Mouse (Mus musculus): ENCODE data around the gene H2-Eb2. TPM values are rescaled to one million over a fixed set of nuclear protein-coding genes. Genes with fewer than 3 reads are reported as not detected.

Gene H2-Eb2
- total and polyA plus RNA-seq, 2 experiments from 2014 or later, result not detected

- no peak overlapping the region for H3K9ac ChIP-seq (replicated peaks; ENCODE audit: low read depth, low read length)
- H3K9me3 ChIP-seq (replicated peaks; ENCODE audit: control insufficient read depth, low read length), result no peaks in the 10 kb centered on the region
- H3K36me3 ChIP-seq (replicated peaks; ENCODE audit: control insufficient read depth, insufficient read depth, low read length), result no peaks in the 10 kb centered on the region
- ATAC-seq (ENCODE audit: insufficient read depth, low read depth) (no peak), DNase-seq (ENCODE audit: low spot score) (no peak)
- H3K27me3 ChIP-seq (ENCODE audit: control insufficient read depth, insufficient read depth, low read length), result peaks cover 9% of the 10 kb centered on the region; the same call in 1 of the 2 replicates
- 65% methylated on average over 4 of the region's 4 CpGs for WGBS
- H3K4me1 ChIP-seq (ENCODE audit: control insufficient read depth, insufficient read depth), result no peaks in the 10 kb centered on the region
- no peak for TF ChIP-seq EP300 (IDR thresholded peaks at IDR 0.05; ENCODE audit: low read depth)
- TF ChIP-seq CTCF (IDR thresholded peaks at IDR 0.05; ENCODE audit: low read depth), result no peak
- no peak overlapping the region for H3K4me2 ChIP-seq (ENCODE audit: low read depth, low read length)
- H3K4me3 ChIP-seq (ENCODE audit: low read depth, low read length), result no peak overlapping the region
- no peak overlapping the region for H3K27ac ChIP-seq (ENCODE audit: low read depth)
Measured at GRCm38 (mm10) chr17:34294249-34294648, 31.2 kb upstream of the H2-Eb2 start.

GRCm38 (mm10) chr17:34295307-34295706 lies 30.2 kb upstream of the H2-Eb2 start:
- no peaks in the 10 kb centered on the region for H3K9me3 ChIP-seq (replicated peaks; ENCODE audit: control insufficient read depth, low read length)
- no peaks in the 10 kb centered on the region for H3K36me3 ChIP-seq (replicated peaks; ENCODE audit: control insufficient read depth, insufficient read depth, low read length)
- no peaks in the 10 kb centered on the region for H3K4me1 ChIP-seq (ENCODE audit: control insufficient read depth, insufficient read depth)
- H3K9ac ChIP-seq (replicated peaks; ENCODE audit: low read depth, low read length), result no peak overlapping the region
- DNase-seq (ENCODE audit: low spot score) (no peak), ATAC-seq (ENCODE audit: insufficient read depth, low read depth) (no peak)
- no peak overlapping the region for H3K27ac ChIP-seq (ENCODE audit: low read depth)
- peaks cover 9% of the 10 kb centered on the region; the same call in 1 of the 2 replicates for H3K27me3 ChIP-seq (ENCODE audit: control insufficient read depth, insufficient read depth, low read length)
- no peak overlapping the region for H3K4me2 ChIP-seq (ENCODE audit: low read depth, low read length)
- H3K4me3 ChIP-seq (ENCODE audit: low read depth, low read length), result no peak overlapping the region
- no peak for TF ChIP-seq CTCF (IDR thresholded peaks at IDR 0.05; ENCODE audit: low read depth)
- no peak for TF ChIP-seq EP300 (IDR thresholded peaks at IDR 0.05; ENCODE audit: low read depth)

- TF ChIP-seq CTCF (IDR thresholded peaks at IDR 0.05; ENCODE audit: low read depth) (no peak), EP300 (IDR thresholded peaks at IDR 0.05; ENCODE audit: low read depth) (no peak)
- Histone ChIP-seq H3K4me2 (ENCODE audit: low read depth, low read length) (peak overlapping the region; percentile 43), H3K27ac (ENCODE audit: low read depth) (no peak overlapping the region), H3K36me3 (replicated peaks; ENCODE audit: control insufficient read depth, insufficient read depth, low read length) (no peaks in the 10 kb centered on the region), H3K4me3 (ENCODE audit: low read depth, low read length) (peak overlapping the region; percentile 20; the same call in 1 of the 2 replicates), H3K9me3 (replicated peaks; ENCODE audit: control insufficient read depth, low read length) (no peaks in the 10 kb centered on the region), H3K9ac (replicated peaks; ENCODE audit: low read depth, low read length) (no peak overlapping the region), H3K4me1 (ENCODE audit: control insufficient read depth, insufficient read depth) (no peaks in the 10 kb centered on the region), H3K27me3 (ENCODE audit: control insufficient read depth, insufficient read depth, low read length) (peaks cover 9% of the 10 kb centered on the region; the same call in 1 of the 2 replicates)
- WGBS, result 23% methylated on average over 23 of the region's 23 CpGs
- peak; percentile 60; the same call in 1 of the 2 replicates for ATAC-seq (ENCODE audit: insufficient read depth, low read depth)
- DNase-seq (ENCODE audit: low spot score), result peak; percentile 63
Measured at GRCm38 (mm10) chr17:34295891-34296794, 29.3 kb upstream of the H2-Eb2 start.

- no peak for ATAC-seq (ENCODE audit: insufficient read depth, low read depth)
- no peaks in the 10 kb centered on the region for H3K9me3 ChIP-seq (replicated peaks; ENCODE audit: control insufficient read depth, low read length)
- 64% methylated on average over 3 of the region's 3 CpGs for WGBS
- H3K36me3 ChIP-seq (replicated peaks; ENCODE audit: control insufficient read depth, insufficient read depth, low read length), result no peaks in the 10 kb centered on the region
- no peak for DNase-seq (ENCODE audit: low spot score)
- no peak overlapping the region for H3K27ac ChIP-seq (ENCODE audit: low read depth)
- no peak for TF ChIP-seq CTCF (IDR thresholded peaks at IDR 0.05; ENCODE audit: low read depth)
- TF ChIP-seq EP300 (IDR thresholded peaks at IDR 0.05; ENCODE audit: low read depth), result no peak
- no peaks in the 10 kb centered on the region for H3K4me1 ChIP-seq (ENCODE audit: control insufficient read depth, insufficient read depth)
- H3K4me3 ChIP-seq (ENCODE audit: low read depth, low read length), result no peak overlapping the region
- no peak overlapping the region for H3K9ac ChIP-seq (replicated peaks; ENCODE audit: low read depth, low read length)
- no peak overlapping the region for H3K4me2 ChIP-seq (ENCODE audit: low read depth, low read length)
- H3K27me3 ChIP-seq (ENCODE audit: control insufficient read depth, insufficient read depth, low read length), result peaks cover 9% of the 10 kb centered on the region; the same call in 1 of the 2 replicates
Measured at GRCm38 (mm10) chr17:34299356-34299755, 26.1 kb upstream of the H2-Eb2 start.

- DNase-seq (ENCODE audit: low spot score), result no peak
- H3K9me3 ChIP-seq (replicated peaks; ENCODE audit: control insufficient read depth, low read length), result no peaks in the 10 kb centered on the region
- WGBS, result 84% methylated on average over 8 of the region's 8 CpGs
- H3K36me3 ChIP-seq (replicated peaks; ENCODE audit: control insufficient read depth, insufficient read depth, low read length), result no peaks in the 10 kb centered on the region
- H3K4me3 ChIP-seq (ENCODE audit: low read depth, low read length), result no peak overlapping the region
- no peak overlapping the region for H3K27ac ChIP-seq (ENCODE audit: low read depth)
- TF ChIP-seq EP300 (IDR thresholded peaks at IDR 0.05; ENCODE audit: low read depth), result no peak
- TF ChIP-seq CTCF (IDR thresholded peaks at IDR 0.05; ENCODE audit: low read depth), result no peak
- ATAC-seq (ENCODE audit: insufficient read depth, low read depth), result no peak
- H3K4me1 ChIP-seq (ENCODE audit: control insufficient read depth, insufficient read depth), result no peaks in the 10 kb centered on the region
- peaks cover 9% of the 10 kb centered on the region; the same call in 1 of the 2 replicates for H3K27me3 ChIP-seq (ENCODE audit: control insufficient read depth, insufficient read depth, low read length)
- no peak overlapping the region for H3K4me2 ChIP-seq (ENCODE audit: low read depth, low read length)
- H3K9ac ChIP-seq (replicated peaks; ENCODE audit: low read depth, low read length), result no peak overlapping the region
Measured at GRCm38 (mm10) chr17:34300071-34300470, 25.4 kb upstream of the H2-Eb2 start.

Data from heart, postnatal 0 days (tissue).